Mouse (Mus musculus) E14TG2a.4 (cell line): ENCODE results near the gene Duox1.

ENCODE experiments used
- H3K27me3 ChIP-seq: 2 replicates; pipeline ENCODE4 v1.6.1; 2014; ENCODE audit warnings: low read length, control low read depth; ENCODE audit not compliant: insufficient read depth
- H3K36me3 ChIP-seq: 2 replicates; pipeline ENCODE4 v1.6.1; 2014; ENCODE audit warnings: low read length, control low read depth; ENCODE audit not compliant: insufficient read depth
- H3K4me1 ChIP-seq: replicated peaks from 2 replicates; pipeline ENCODE4 v1.6.1; 2014; ENCODE audit warnings: low read depth, low read length, control low read depth
- H3K4me3 ChIP-seq: replicated peaks from 2 replicates; pipeline ENCODE4 v1.5.1; 2014; ENCODE audit warnings: mild to moderate bottlenecking, low read length
- H3K9me3 ChIP-seq: 2 replicates; pipeline ENCODE4 v1.6.1; 2014; ENCODE audit warnings: low read length, control low read depth
- CTCF ChIP-seq: conservative IDR thresholded peaks from 2 replicates; pipeline ENCODE4 v1.5.1; 2014; ENCODE audit warnings: low read length
- NANOG ChIP-seq: IDR thresholded peaks from 2 replicates; pipeline ENCODE4 v1.6.1; 2014; ENCODE audit warnings: borderline replicate concordance, low read length, mixed read lengths
- POU5F1 ChIP-seq: IDR thresholded peaks from 2 replicates; pipeline ENCODE4 v1.6.1; 2014; ENCODE audit warnings: low read length, borderline replicate concordance

Gene Duox1

DNA sequence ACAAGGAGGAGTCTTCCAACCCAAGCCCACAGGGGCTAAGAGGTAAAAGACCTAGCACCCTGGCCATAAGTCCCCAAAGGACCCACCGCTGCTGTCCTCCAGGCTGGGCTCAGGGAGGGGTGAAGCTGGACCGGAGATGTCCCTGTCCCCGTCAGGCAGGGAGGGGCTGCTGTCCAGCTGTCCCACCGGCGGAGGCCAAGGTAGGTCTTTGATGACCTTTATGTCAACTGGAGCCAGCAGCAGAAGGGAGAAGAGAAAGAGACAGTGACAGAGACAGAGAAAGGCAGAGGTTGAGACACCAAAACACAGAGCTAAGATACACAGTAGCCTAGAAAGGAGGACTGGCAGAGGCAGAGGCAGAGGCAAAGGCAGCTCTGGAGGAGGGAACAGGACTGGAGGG is 39.9 kb downstream of the Duox1 start:
- Histone ChIP-seq H3K27me3 (no peaks in the 10 kb centered on the region), H3K9me3 (no peaks in the 10 kb centered on the region), H3K4me1 (peaks cover 96% of the 10 kb centered on the region), H3K4me3 (peak overlapping the region; percentile 5; the same call in 1 of the 2 replicates), H3K36me3 (peaks cover 74% of the 10 kb centered on the region)
- TF ChIP-seq CTCF, result no peak
- no peak for TF ChIP-seq NANOG
- no peak for TF ChIP-seq POU5F1

DNA sequence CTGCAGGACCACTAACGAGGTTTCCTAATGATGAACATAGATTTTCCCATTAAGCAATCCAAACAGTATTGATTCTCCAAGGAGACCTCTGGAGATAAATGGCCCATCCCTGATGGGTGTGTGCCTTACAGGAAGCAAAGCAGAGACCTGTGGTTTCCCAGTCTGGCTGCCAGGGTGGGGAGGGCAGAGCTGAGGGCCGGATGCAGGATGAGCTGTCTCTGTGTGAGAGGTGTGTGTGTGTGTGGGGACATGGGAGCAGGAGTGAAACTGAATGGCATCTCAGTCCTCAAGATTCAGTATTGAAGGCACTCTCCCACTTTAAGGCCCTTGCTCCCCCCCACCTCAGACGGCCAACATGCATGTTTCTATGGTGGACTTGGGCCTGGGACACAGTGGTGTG is 40.7 kb downstream of the Duox1 start:
- Histone ChIP-seq H3K4me1 (peaks cover 96% of the 10 kb centered on the region), H3K4me3 (no peak overlapping the region), H3K9me3 (no peaks in the 10 kb centered on the region), H3K36me3 (peaks cover 76% of the 10 kb centered on the region), H3K27me3 (no peaks in the 10 kb centered on the region)
- no peak for TF ChIP-seq NANOG
- no peak for TF ChIP-seq POU5F1
- no peak for TF ChIP-seq CTCF

DNA sequence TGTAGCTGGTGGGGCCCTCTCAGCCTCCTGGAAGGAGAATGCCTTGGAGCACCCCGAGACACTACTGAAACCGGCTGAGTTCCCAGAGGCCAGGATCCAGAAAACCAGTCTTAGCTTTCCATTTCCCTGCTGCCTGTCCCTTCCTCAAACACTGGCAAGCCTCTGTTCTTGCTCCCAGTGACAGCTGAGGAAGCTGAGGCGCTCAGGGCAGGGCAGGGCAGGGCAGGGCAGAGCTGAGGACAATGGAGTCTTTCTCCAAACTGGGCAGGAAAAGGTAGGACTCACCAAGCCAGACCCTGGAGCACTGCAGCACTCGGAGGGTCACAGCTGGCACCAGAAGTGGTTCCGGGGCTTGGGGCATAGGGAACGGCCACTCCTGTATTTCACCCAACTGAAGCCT is 44.8 kb downstream of the Duox1 start:
- peaks cover 91% of the 10 kb centered on the region for H3K4me1 ChIP-seq
- no peaks in the 10 kb centered on the region for H3K9me3 ChIP-seq
- no peaks in the 10 kb centered on the region for H3K27me3 ChIP-seq
- no peak overlapping the region for H3K4me3 ChIP-seq
- TF ChIP-seq NANOG (no peak), CTCF (no peak), POU5F1 (no peak)
- peaks cover 73% of the 10 kb centered on the region for H3K36me3 ChIP-seq

DNA sequence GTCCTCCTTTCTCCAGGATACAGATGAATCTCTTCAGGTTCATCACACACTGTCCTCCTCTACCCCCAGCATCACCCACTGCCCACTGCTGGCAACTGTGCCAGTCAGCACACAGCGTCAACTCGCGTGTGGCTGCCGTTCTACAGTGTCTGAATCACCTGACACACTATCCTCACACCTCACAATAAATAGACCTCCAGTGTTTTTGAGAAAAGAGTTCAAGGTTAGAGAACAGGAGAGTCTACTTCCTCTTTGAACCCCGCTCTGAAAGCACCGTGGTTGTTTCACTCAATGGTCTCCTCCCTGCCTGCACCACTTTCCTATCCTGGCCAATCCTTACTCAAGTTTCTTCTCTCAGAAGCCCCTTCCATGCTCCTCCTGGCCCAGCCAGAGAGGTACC is 45.7 kb downstream of the Duox1 start:
- Histone ChIP-seq H3K9me3 (no peaks in the 10 kb centered on the region), H3K4me3 (peak overlapping the region; percentile 35; the same call in 1 of the 2 replicates), H3K27me3 (no peaks in the 10 kb centered on the region), H3K4me1 (peaks cover 89% of the 10 kb centered on the region), H3K36me3 (peaks cover 71% of the 10 kb centered on the region)
- no peak for TF ChIP-seq CTCF
- TF ChIP-seq POU5F1, result no peak
- no peak for TF ChIP-seq NANOG

DNA sequence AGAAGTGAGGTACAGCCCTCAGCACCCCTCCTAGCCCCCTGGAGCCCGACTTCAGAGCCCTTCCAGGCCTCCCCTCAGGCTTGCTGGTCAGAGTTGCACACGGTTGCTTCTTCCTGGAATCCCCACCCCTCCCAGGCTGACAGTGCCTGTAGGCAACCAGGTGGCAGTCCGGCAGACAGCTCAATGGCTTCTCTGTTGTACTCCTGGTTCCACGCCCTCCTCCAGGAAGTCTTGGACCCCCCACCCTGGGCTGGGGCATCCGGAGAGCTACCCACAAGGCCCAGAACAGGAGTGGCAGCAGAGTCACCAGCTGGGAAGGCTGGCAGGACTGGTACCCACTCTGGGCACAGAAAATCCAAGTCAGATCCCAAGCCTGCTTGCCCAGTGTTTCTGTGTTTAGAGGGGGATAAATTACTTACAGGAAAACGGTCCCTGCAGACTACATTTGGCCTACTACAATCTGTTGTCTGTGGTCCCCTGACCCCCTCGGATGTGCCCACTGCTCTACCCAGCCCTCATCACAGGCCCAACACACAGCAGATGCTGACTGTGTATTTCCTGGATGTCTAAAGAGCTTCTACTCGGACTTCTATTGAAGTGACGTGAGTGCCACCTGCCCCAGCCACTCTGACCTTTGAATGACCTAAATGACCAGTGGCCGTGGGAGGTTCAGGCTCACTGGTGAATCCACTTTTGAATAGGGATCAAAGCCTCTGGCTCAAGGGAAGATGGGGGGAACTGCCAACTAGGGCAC is 46.6 kb downstream of the Duox1 start:
- no peaks in the 10 kb centered on the region for H3K9me3 ChIP-seq
- H3K27me3 ChIP-seq, result no peaks in the 10 kb centered on the region
- TF ChIP-seq NANOG, result no peak
- TF ChIP-seq POU5F1, result no peak
- no peak for TF ChIP-seq CTCF
- peaks cover 89% of the 10 kb centered on the region for H3K4me1 ChIP-seq
- H3K4me3 ChIP-seq, result peak overlapping the region; percentile 35
- H3K36me3 ChIP-seq, result peaks cover 70% of the 10 kb centered on the region

GRCm38 (mm10) chr2:122362622-122363523 is 47.4 kb downstream of the Duox1 start:
- peaks cover 89% of the 10 kb centered on the region for H3K4me1 ChIP-seq
- peaks cover 61% of the 10 kb centered on the region for H3K36me3 ChIP-seq
- no peak overlapping the region for H3K4me3 ChIP-seq
- H3K27me3 ChIP-seq, result peaks cover 3% of the 10 kb centered on the region; the same call in 1 of the 2 replicates
- no peaks in the 10 kb centered on the region for H3K9me3 ChIP-seq
- TF ChIP-seq NANOG (no peak), CTCF (peak; percentile 55)

DNA sequence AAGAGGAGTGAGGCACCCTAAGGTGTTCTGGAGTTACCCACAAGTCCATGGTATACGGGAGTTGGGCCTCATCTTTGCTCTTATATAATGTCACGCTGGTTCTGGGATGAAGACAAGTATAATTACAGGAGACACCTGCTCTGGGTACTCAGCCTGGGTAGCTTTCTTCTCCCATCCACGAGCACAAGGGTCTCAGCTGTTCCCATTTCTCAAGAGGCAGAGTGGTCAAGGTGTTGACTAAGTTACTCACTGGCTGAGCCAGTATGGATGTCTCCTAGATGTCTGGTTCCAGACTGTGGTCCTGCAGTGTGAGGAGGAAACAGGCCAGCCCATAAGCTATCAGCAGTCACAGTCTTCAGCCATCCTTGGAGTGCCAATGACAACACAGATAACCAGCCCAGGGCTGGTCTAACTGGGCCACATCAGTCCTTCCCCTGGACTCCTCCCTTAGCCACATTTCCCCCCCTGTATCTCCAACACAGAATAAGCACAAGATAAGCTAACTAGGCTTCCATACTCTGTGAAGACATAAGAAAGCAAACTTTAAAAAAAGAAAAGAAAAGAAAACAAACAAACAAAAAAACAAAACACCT is 49.0 kb downstream of the Duox1 start:
- H3K36me3 ChIP-seq, result peaks cover 47% of the 10 kb centered on the region
- TF ChIP-seq NANOG (no peak), POU5F1 (no peak), CTCF (no peak)
- H3K9me3 ChIP-seq, result no peaks in the 10 kb centered on the region
- no peak overlapping the region for H3K4me3 ChIP-seq
- H3K27me3 ChIP-seq, result peaks cover 3% of the 10 kb centered on the region; the same call in 1 of the 2 replicates
- H3K4me1 ChIP-seq, result peaks cover 80% of the 10 kb centered on the region
